Mouse (Mus musculus): ENCODE results near the gene Clip2. TPM values are rescaled to one million over a fixed set of nuclear protein-coding genes. Genes with fewer than 3 reads are reported as not detected.

Gene Clip2
- polyA plus RNA-seq, 1 experiment: 115 TPM

DNA sequence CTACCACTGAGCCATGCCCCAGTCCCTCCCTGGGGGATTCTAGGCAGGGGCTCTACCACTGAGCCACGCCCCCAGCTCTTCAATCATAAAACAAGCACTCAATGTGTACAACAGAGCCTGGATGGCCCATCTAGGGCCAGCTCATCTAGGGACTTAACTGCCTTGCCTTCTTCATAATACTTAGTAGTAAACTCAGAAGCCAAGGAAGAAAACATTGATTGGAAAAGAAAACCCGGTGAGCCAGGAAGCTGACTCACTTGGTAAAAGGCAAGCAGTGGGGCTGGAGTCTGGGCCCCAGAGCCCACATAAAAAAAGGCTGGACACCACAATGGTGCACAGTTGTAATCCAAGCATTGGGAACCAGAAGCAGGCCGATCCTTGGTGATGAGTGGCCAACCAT is 51.6 kb downstream of the Clip2 start:
- DNase-seq (ENCODE audit: low read depth): no peak
- TF ChIP-seq CTCF (IDR thresholded peaks at IDR 0.05; ENCODE audit: borderline replicate concordance, extremely low read depth, insufficient read depth, insufficient read length): no peak

GRCm38 (mm10) chr5:134500062-134500461 is 52.2 kb downstream of the Clip2 start:
- peak; percentile 31 for DNase-seq (ENCODE audit: low read depth)
- TF ChIP-seq POLR2A (IDR thresholded peaks at IDR 0.05; ENCODE audit: borderline replicate concordance, extremely low read depth, insufficient read depth, insufficient read length, poor library complexity, severe bottlenecking) (no peak), CTCF (IDR thresholded peaks at IDR 0.05; ENCODE audit: borderline replicate concordance, extremely low read depth, insufficient read depth, insufficient read length) (peak; percentile 69)

- TF ChIP-seq CTCF (IDR thresholded peaks at IDR 0.05; ENCODE audit: borderline replicate concordance, extremely low read depth, insufficient read depth, insufficient read length): no peak
- no peak for TF ChIP-seq POLR2A (IDR thresholded peaks at IDR 0.05; ENCODE audit: borderline replicate concordance, extremely low read depth, insufficient read depth, insufficient read length, poor library complexity, severe bottlenecking)
- no peak for DNase-seq (ENCODE audit: low read depth)
These were observed 55.2 kb downstream of the Clip2 start for GRCm38 (mm10) chr5:134497026-134497425.

DNA sequence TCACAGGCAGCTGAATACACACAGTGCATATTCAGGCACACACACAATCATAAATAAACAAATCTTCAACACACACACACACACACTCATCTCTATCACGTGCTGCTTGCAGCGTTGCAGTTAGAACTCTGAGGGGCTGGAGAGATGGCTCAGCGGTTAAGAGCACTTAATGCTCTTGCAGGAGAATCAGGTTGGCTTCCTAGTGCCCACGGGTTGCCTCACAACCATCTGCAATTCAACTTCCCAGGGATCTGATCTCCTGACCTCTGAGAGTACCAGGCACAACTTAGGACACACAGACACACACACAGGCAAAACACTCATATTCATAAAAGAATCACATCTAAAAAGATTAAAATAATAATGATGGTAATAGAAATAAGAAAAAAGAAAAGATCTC is 56.4 kb downstream of the Clip2 start:
- no peak for DNase-seq (ENCODE audit: low read depth)
- TF ChIP-seq POLR2A (IDR thresholded peaks at IDR 0.05; ENCODE audit: borderline replicate concordance, extremely low read depth, insufficient read depth, insufficient read length, poor library complexity, severe bottlenecking) (no peak), CTCF (IDR thresholded peaks at IDR 0.05; ENCODE audit: borderline replicate concordance, extremely low read depth, insufficient read depth, insufficient read length) (no peak)

- no peak for TF ChIP-seq POLR2A (IDR thresholded peaks at IDR 0.05; ENCODE audit: borderline replicate concordance, extremely low read depth, insufficient read depth, insufficient read length, poor library complexity, severe bottlenecking)
- peak; percentile 96 for TF ChIP-seq CTCF (IDR thresholded peaks at IDR 0.05; ENCODE audit: borderline replicate concordance, extremely low read depth, insufficient read depth, insufficient read length)
- peak; percentile 86 for DNase-seq (ENCODE audit: low read depth)
These were observed 58.1 kb downstream of the Clip2 start for GRCm38 (mm10) chr5:134494142-134494541.

- TF ChIP-seq CTCF (IDR thresholded peaks at IDR 0.05; ENCODE audit: borderline replicate concordance, extremely low read depth, insufficient read depth, insufficient read length): no peak
- DNase-seq (ENCODE audit: low read depth): no peak
These were observed 59.3 kb downstream of the Clip2 start for GRCm38 (mm10) chr5:134492956-134493355.

DNA sequence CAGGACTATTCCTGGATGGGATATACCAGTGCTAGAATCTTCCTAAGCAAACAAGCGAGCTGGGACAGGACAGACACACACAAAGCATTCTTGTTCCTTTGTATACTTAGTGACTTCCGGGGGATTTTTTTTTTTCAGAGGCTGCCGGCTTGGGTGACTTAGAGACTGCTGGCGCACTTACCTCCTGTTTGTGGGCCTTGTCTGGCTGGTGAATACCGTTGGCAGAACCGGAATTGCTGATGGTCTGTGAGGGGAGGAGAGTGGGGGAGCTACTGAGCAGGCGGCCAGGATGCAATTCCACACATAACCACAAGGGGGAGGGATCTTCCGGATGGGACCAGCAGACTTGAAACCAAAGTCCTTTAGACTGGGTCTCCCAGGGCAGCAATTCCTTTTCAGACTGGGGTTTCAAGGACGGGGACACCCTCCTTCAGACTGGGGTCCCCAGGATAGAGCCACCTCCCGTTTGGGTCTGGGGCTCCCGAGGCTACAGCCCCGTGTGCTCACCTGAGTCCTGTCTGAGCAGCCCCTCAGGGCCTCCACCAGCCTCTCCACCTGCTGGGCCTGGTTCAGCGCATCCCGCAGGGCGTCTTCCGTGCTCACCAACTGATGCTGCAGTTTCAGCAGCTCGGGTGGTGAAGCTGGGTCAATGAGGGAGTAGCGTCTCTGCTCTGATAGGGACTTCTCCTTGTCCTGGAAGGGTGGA is 60.4 kb downstream of the Clip2 start:
- peak; percentile 90 for DNase-seq (ENCODE audit: low read depth)
- peak; percentile 98 for TF ChIP-seq CTCF (IDR thresholded peaks at IDR 0.05; ENCODE audit: borderline replicate concordance, extremely low read depth, insufficient read depth, insufficient read length)
- no peak for TF ChIP-seq POLR2A (IDR thresholded peaks at IDR 0.05; ENCODE audit: borderline replicate concordance, extremely low read depth, insufficient read depth, insufficient read length, poor library complexity, severe bottlenecking)

DNA sequence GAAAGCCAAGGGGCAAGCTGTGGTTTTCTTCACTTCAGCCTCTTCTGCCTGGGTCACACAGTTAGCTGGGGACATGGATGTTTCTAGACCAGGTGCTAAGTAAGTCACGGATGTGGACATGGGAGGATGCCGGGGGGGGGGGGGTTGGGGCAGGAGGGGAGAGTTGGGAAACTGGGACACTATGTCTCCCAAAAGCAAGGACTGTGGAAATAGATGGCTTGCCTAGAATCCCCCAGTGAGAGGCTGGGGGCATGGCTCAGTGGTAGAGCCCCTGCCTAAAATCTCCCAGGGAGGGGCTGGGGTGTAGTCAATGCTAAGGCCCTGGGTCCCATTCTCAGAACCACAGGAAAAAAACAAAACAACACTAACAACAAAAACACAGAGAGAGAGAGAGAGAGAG is 61.0 kb downstream of the Clip2 start:
- no peak for DNase-seq (ENCODE audit: low read depth)
- TF ChIP-seq CTCF (IDR thresholded peaks at IDR 0.05; ENCODE audit: borderline replicate concordance, extremely low read depth, insufficient read depth, insufficient read length) (no peak), POLR2A (IDR thresholded peaks at IDR 0.05; ENCODE audit: borderline replicate concordance, extremely low read depth, insufficient read depth, insufficient read length, poor library complexity, severe bottlenecking) (no peak)

- no peak for DNase-seq (ENCODE audit: low read depth)
- peak; percentile 58 for TF ChIP-seq CTCF (IDR thresholded peaks at IDR 0.05; ENCODE audit: borderline replicate concordance, extremely low read depth, insufficient read depth, insufficient read length)
- no peak for TF ChIP-seq POLR2A (IDR thresholded peaks at IDR 0.05; ENCODE audit: borderline replicate concordance, extremely low read depth, insufficient read depth, insufficient read length, poor library complexity, severe bottlenecking)
These were observed 61.8 kb downstream of the Clip2 start for GRCm38 (mm10) chr5:134490465-134490864.

DNA sequence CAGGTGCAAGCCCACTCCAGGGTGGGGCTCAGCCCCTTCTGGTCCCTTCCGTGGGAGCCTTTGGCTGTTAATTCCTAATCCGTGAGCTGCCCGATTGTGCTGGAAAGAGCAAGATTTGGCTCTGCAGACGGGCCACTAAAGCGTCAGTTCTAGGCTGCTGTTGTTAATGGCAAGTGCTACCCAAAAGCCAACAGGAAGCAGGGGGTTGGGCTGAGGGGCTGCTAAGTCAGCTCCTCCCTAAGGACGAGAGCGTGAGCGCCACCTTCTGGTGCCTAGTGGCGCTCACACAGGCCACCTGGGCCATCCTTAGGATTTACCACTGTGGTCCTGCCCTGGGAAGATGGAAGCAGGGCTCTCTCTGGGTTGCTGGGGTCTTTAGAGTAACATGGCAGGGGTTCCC is 62.7 kb downstream of the Clip2 start:
- peak; percentile 52 for DNase-seq (ENCODE audit: low read depth)
- no peak for TF ChIP-seq POLR2A (IDR thresholded peaks at IDR 0.05; ENCODE audit: borderline replicate concordance, extremely low read depth, insufficient read depth, insufficient read length, poor library complexity, severe bottlenecking)
- peak; percentile 64 for TF ChIP-seq CTCF (IDR thresholded peaks at IDR 0.05; ENCODE audit: borderline replicate concordance, extremely low read depth, insufficient read depth, insufficient read length)

GRCm38 (mm10) chr5:134488596-134488995 is 63.6 kb downstream of the Clip2 start:
- no peak for DNase-seq (ENCODE audit: low read depth)
- TF ChIP-seq CTCF (IDR thresholded peaks at IDR 0.05; ENCODE audit: borderline replicate concordance, extremely low read depth, insufficient read depth, insufficient read length): no peak
- TF ChIP-seq POLR2A (IDR thresholded peaks at IDR 0.05; ENCODE audit: borderline replicate concordance, extremely low read depth, insufficient read depth, insufficient read length, poor library complexity, severe bottlenecking): no peak

DNA sequence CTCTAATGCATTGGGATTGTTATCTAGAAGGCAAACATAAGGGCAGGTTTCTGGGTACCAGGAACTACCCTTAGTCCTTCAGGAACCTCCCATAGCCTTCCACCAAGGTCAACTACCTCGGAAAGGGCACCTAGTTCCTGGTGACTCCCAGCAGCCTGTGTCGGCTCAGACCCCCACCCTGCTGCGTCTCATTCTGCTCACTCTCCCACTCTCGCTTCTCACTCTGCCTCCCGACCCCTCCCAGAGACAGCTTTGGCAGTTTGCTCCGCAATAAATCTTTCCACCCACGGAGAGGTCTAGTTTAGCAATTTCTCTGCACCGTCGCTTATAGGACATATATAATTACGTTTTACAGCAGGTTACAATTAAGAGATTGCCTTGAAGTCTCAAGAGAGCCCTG is 64.2 kb downstream of the Clip2 start:
- DNase-seq (ENCODE audit: low read depth): no peak
- no peak for TF ChIP-seq CTCF (IDR thresholded peaks at IDR 0.05; ENCODE audit: borderline replicate concordance, extremely low read depth, insufficient read depth, insufficient read length)
- no peak for TF ChIP-seq POLR2A (IDR thresholded peaks at IDR 0.05; ENCODE audit: borderline replicate concordance, extremely low read depth, insufficient read depth, insufficient read length, poor library complexity, severe bottlenecking)
